Mouse (Mus musculus) cortical plate, adult 2 months (tissue): ENCODE data around the gene Pdgfb.

Experiments used
- CTCF ChIP-seq: fragments of 200-500 bp; IDR thresholded peaks from 2 replicates; pipeline ENCODE4 v1.5.1; 2011; ENCODE audit warnings: mild to moderate bottlenecking, control low read depth, low read length; ENCODE audit not compliant: insufficient read depth; ENCODE audit errors: extremely low read depth
- POLR2A ChIP-seq: fragments of 200-500 bp; IDR thresholded peaks from 2 replicates; pipeline ENCODE4 v1.6.1; 2011; ENCODE audit warnings: mild to moderate bottlenecking, low read length, control low read depth; ENCODE audit not compliant: insufficient read depth; ENCODE audit errors: extremely low read depth

- no peak for TF ChIP-seq POLR2A
- no peak for TF ChIP-seq CTCF
Observed at GRCm38 (mm10) chr15:79970491-79970890, 44.3 kb downstream of the Pdgfb start.
